Mouse (Mus musculus) induced T-regulatory cell, adult 2 months (primary cell): Measurements from ENCODE around the gene Gm20696.

Experiments used
- DNase-seq: peaks from one replicate; pipeline ENCODE4 v3.0.0-alpha.2; 2012; ENCODE audit warnings: low read depth

Gene Gm20696

GRCm38 (mm10) chr6:99666318-99667171 lies at the start of gene Gm20696, which contains the start of gene Eif4e3:
TSS of gene Gm20696 (minus strand) at chr6:99666797.
TSS of gene Eif4e3 (minus strand) at chr6:99666771.
- DNase-seq, result peak; percentile 54

GRCm38 (mm10) chr6:99715913-99716312 lies 49.3 kb upstream of the Gm20696 start:
- DNase-seq, result no peak

- DNase-seq, result no peak
These were observed 48.6 kb upstream of the Gm20696 start for GRCm38 (mm10) chr6:99715191-99715590.

- DNase-seq, result no peak
These were observed 46.7 kb upstream of the Gm20696 start for GRCm38 (mm10) chr6:99713256-99713655.

- no peak for DNase-seq
These were observed 45.0 kb upstream of the Gm20696 start for GRCm38 (mm10) chr6:99711576-99712101.

GRCm38 (mm10) chr6:99700484-99700883 lies 33.9 kb upstream of the Gm20696 start:
- DNase-seq, result no peak

- no peak for DNase-seq
These were observed 26.6 kb upstream of the Gm20696 start for GRCm38 (mm10) chr6:99692916-99693841.

GRCm38 (mm10) chr6:99692206-99692915 lies 25.8 kb upstream of the Gm20696 start, which contains the start of gene Gpr27:
TSS of gene Gpr27 (plus strand) at chr6:99692679.
- DNase-seq, result peak; percentile 12

GRCm38 (mm10) chr6:99691666-99692205 lies 25.1 kb upstream of the Gm20696 start:
- DNase-seq, result no peak

GRCm38 (mm10) chr6:99688513-99688912 lies 21.9 kb upstream of the Gm20696 start:
- no peak for DNase-seq

- peak; percentile 90 for DNase-seq
These were observed 18.3 kb upstream of the Gm20696 start for GRCm38 (mm10) chr6:99684899-99685298.

GRCm38 (mm10) chr6:99683974-99684373 lies 17.4 kb upstream of the Gm20696 start:
- DNase-seq, result no peak

- DNase-seq, result no peak
These were observed 11.5 kb upstream of the Gm20696 start for GRCm38 (mm10) chr6:99678108-99678507.

GRCm38 (mm10) chr6:99677325-99677724 lies 10.7 kb upstream of the Gm20696 start:
- DNase-seq, result no peak

GRCm38 (mm10) chr6:99674482-99674881 lies 7.9 kb upstream of the Gm20696 start:
- no peak for DNase-seq

GRCm38 (mm10) chr6:99671768-99672167 lies 5.2 kb upstream of the Gm20696 start:
- no peak for DNase-seq

GRCm38 (mm10) chr6:99670481-99671119 lies 4.0 kb upstream of the Gm20696 start:
- peak; percentile 86 for DNase-seq

GRCm38 (mm10) chr6:99669481-99670325 lies 3.1 kb upstream of the Gm20696 start:
- DNase-seq, result no peak

- DNase-seq, result no peak
These were observed 693 bp upstream of the Gm20696 start for GRCm38 (mm10) chr6:99667290-99667689.
